Mouse (Mus musculus): ENCODE data around the gene Klf12.

DNA sequence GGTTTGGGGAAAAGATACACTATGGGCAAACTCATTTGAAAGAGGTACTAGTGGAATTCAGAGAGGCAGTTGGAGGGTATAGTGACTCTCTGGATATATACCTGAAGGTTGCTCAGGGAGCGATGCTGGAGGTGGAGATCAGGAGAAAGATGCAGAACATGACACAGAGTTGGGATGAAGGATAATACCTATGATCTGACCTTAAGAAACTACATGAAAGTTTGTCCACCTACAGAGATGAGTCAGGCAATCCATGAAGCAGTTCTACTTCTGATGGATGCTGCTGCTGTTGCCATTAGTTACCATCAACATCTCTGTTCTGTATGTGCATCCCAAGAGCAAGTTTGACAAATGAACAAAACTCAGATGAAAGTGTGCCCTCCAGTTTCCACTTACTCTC lies 222.0 kb downstream of the Klf12 start:
- TF ChIP-seq CTCF (conservative IDR thresholded peaks at IDR 0.05 in 1 of 2, IDR thresholded peaks at IDR 0.05 in 1 of 2; ENCODE audit: low read depth in 2 of 2, low read length in 2 of 2) (no peak), RCOR1 (conservative IDR thresholded peaks at IDR 0.05; ENCODE audit: low read depth, low read length) (no peak), ZC3H11A (IDR thresholded peaks at IDR 0.05; ENCODE audit: low read depth, low read length) (no peak), ELF1 (IDR thresholded peaks at IDR 0.05; ENCODE audit: low read depth, low read length) (no peak), JUND (conservative IDR thresholded peaks at IDR 0.05; ENCODE audit: low read depth, low read length) (no peak), MEF2A (IDR thresholded peaks at IDR 0.05; ENCODE audit: borderline replicate concordance, low read depth, low read length) (no peak), EP300 (IDR thresholded peaks at IDR 0.05; ENCODE audit: low read length) (no peak), HCFC1 (IDR thresholded peaks at IDR 0.05; ENCODE audit: low read depth, low read length) (no peak), POLR2A (IDR thresholded peaks at IDR 0.05; ENCODE audit: low read depth, low read length) (no peak)

Data from CH12.LX (cell line).